Mouse (Mus musculus) neural tube, embryonic 14.5 days (tissue): ENCODE data around the gene Zfp266. TPM values are rescaled to one million over a fixed set of nuclear protein-coding genes. Genes with fewer than 3 reads are reported as not detected.
"Not testable (repeated sequence)": the region's sequence is repeated elsewhere in the genome, so short reads cannot be mapped to it uniquely, and the experiment has no call there.

Experiments used
- ATAC-seq: fragments of 200-750 bp; cut with Nextera tagmentation; 2 replicates; pipeline ENCODE4 v1.8.0; 2017; ENCODE audit warnings: low read depth, mild to moderate bottlenecking, moderate TSS enrichment, moderate library complexity
- H3K27ac ChIP-seq: fragments of 300-500 bp; sonication (generic); 2 replicates; pipeline ENCODE4 v1.5.1; 2014; ENCODE audit warnings: low read depth, mild to moderate bottlenecking, control low read depth, low read length, moderate library complexity, mixed read lengths
- H3K27me3 ChIP-seq: fragments of 300-500 bp; sonication (generic); 2 replicates; pipeline ENCODE4 v1.6.1; 2014; ENCODE audit warnings: low read length; ENCODE audit not compliant: control insufficient read depth, insufficient read depth
- H3K36me3 ChIP-seq: fragments of 300-500 bp; sonication (generic); 2 replicates; pipeline ENCODE4 v1.6.1; 2014; ENCODE audit warnings: low read length, mixed read lengths; ENCODE audit not compliant: control insufficient read depth, insufficient read depth
- H3K4me1 ChIP-seq: fragments of 300-500 bp; sonication (generic); 2 replicates; pipeline ENCODE4 v1.6.1; 2014; ENCODE audit warnings: low read length; ENCODE audit not compliant: control insufficient read depth, insufficient read depth
- H3K4me2 ChIP-seq: fragments of 300-500 bp; sonication (generic); 2 replicates; pipeline ENCODE4 v1.6.1; 2014; ENCODE audit warnings: mild to moderate bottlenecking, low read depth, low read length, control low read depth
- H3K4me3 ChIP-seq: fragments of 300-500 bp; sonication (generic); 2 replicates; pipeline ENCODE4 v1.5.1; 2014; ENCODE audit warnings: low read depth, low read length, control low read depth, mixed read lengths
- H3K9ac ChIP-seq: fragments of 300-500 bp; sonication (generic); replicated peaks from 2 replicates; pipeline ENCODE4 v1.6.1; 2014; ENCODE audit warnings: low read depth, mild to moderate bottlenecking, control low read depth, low read length, mixed read lengths
- H3K9me3 ChIP-seq: fragments of 300-500 bp; sonication (generic); 2 replicates; pipeline ENCODE4 v1.6.1; 2016; ENCODE audit warnings: low read length; ENCODE audit not compliant: control insufficient read depth
- WGBS: fragments of 180-500 bp; shearing (Covaris S2); extraction: QIAGEN DNeasy Blood & Tissue Kit; methylation state at CpG from one replicate; pipeline ENCODE4 v1.1.7; 2014; 5-methylcytosine and 5-hydroxymethylcytosine counted together
- polyA plus RNA-seq: library from polyadenylated mRNA; unstranded; fragments of >200 nt; fragmentation: Nextera tagmentation; extraction: Ambion mirVana; gene quantifications from 2 replicates; pipeline ENCODE4 v1.2.1, GENCODE M21; 2014

Gene Zfp266
- polyA plus RNA-seq: 88.0 and 115 TPM in 2 replicates

- Histone ChIP-seq H3K27me3 (no peaks in the 10 kb centered on the region), H3K4me2 (peak within 1 kb of the TSS; percentile 85), H3K27ac (peak within 1 kb of the TSS; percentile 97), H3K36me3 (no peaks in the 10 kb centered on the region), H3K9me3 (no peaks in the 10 kb centered on the region), H3K4me1 (peaks cover 22% of the 10 kb centered on the region), H3K4me3 (peak within 1 kb of the TSS; percentile 88), H3K9ac (peak within 1 kb of the TSS; percentile 91)
- WGBS: under 1% methylated on average over 46 of the region's 46 CpGs
- ATAC-seq: peak; percentile 93
Observed at GRCm38 (mm10) chr9:20521306-20521957, at the start of gene Zfp266. TSS of gene Zfp266 (minus strand) at chr9:20521417.

GRCm38 (mm10) chr9:20565326-20566030 lies 44.3 kb upstream of the Zfp266 start:
- 80% methylated on average over 3 of the region's 3 CpGs for WGBS
- not testable (repeated sequence) for H3K4me1 ChIP-seq, H3K4me2 ChIP-seq, H3K36me3 ChIP-seq, ATAC-seq, H3K9me3 ChIP-seq, H3K9ac ChIP-seq, H3K27me3 ChIP-seq, H3K4me3 ChIP-seq, H3K27ac ChIP-seq

GRCm38 (mm10) chr9:20562177-20562576 lies 41.0 kb upstream of the Zfp266 start:
- ATAC-seq: no peak
- Histone ChIP-seq H3K27me3 (no peaks in the 10 kb centered on the region), H3K9ac (no peak overlapping the region), H3K4me2 (no peak overlapping the region), H3K4me3 (no peak overlapping the region), H3K36me3 (no peaks in the 10 kb centered on the region), H3K27ac (no peak overlapping the region), H3K9me3 (no peaks in the 10 kb centered on the region), H3K4me1 (no peaks in the 10 kb centered on the region)
- WGBS: 84% methylated on average over 5 of the region's 5 CpGs

GRCm38 (mm10) chr9:20552698-20553097 lies 31.5 kb upstream of the Zfp266 start:
- no peaks in the 10 kb centered on the region for H3K36me3 ChIP-seq
- no peak overlapping the region for H3K9ac ChIP-seq
- H3K27me3 ChIP-seq: no peaks in the 10 kb centered on the region
- no peak overlapping the region for H3K4me3 ChIP-seq
- 57% methylated on average over 1 of the region's 1 CpGs for WGBS
- no peak for ATAC-seq
- no peaks in the 10 kb centered on the region for H3K9me3 ChIP-seq
- H3K4me2 ChIP-seq: no peak overlapping the region
- no peaks in the 10 kb centered on the region for H3K4me1 ChIP-seq
- H3K27ac ChIP-seq: no peak overlapping the region

GRCm38 (mm10) chr9:20551781-20552275 lies 30.6 kb upstream of the Zfp266 start:
- no peaks in the 10 kb centered on the region for H3K27me3 ChIP-seq
- no peaks in the 10 kb centered on the region for H3K4me1 ChIP-seq
- no peaks in the 10 kb centered on the region for H3K36me3 ChIP-seq
- 62% methylated on average over 5 of the region's 5 CpGs for WGBS
- H3K4me2 ChIP-seq: no peak overlapping the region
- no peak for ATAC-seq
- no peak overlapping the region for H3K4me3 ChIP-seq
- H3K9me3 ChIP-seq: no peaks in the 10 kb centered on the region
- H3K27ac ChIP-seq: no peak overlapping the region
- no peak overlapping the region for H3K9ac ChIP-seq

- Histone ChIP-seq H3K4me1 (no peaks in the 10 kb centered on the region), H3K9me3 (no peaks in the 10 kb centered on the region), H3K9ac (peak overlapping the region; percentile 59), H3K4me3 (peak overlapping the region; percentile 35), H3K36me3 (no peaks in the 10 kb centered on the region), H3K27ac (peak overlapping the region; percentile 90), H3K27me3 (no peaks in the 10 kb centered on the region), H3K4me2 (peak overlapping the region; percentile 78)
- 25% methylated on average over 8 of the region's 8 CpGs for WGBS
- ATAC-seq: 0 out of 2 replicates have a peak, but pooled peaks have one; percentile 12
Observed at GRCm38 (mm10) chr9:20545151-20545550, 23.9 kb upstream of the Zfp266 start.

GRCm38 (mm10) chr9:20544070-20544821 lies 23.0 kb upstream of the Zfp266 start:
- Histone ChIP-seq H3K4me1 (no peaks in the 10 kb centered on the region), H3K36me3 (no peaks in the 10 kb centered on the region), H3K9ac (peak overlapping the region; percentile 59), H3K9me3 (no peaks in the 10 kb centered on the region), H3K27me3 (no peaks in the 10 kb centered on the region), H3K4me2 (peak overlapping the region; percentile 78), H3K27ac (peak overlapping the region; percentile 90), H3K4me3 (peak overlapping the region; percentile 35)
- 1% methylated on average over 43 of the region's 43 CpGs for WGBS
- peak; percentile 98 for ATAC-seq

- Histone ChIP-seq H3K27me3 (no peaks in the 10 kb centered on the region), H3K36me3 (no peaks in the 10 kb centered on the region), H3K27ac (peak overlapping the region; percentile 90; the same call in 1 of the 2 replicates), H3K4me3 (no peak overlapping the region), H3K9me3 (no peaks in the 10 kb centered on the region), H3K9ac (no peak overlapping the region), H3K4me2 (no peak overlapping the region; the same call in 1 of the 2 replicates), H3K4me1 (no peaks in the 10 kb centered on the region)
- ATAC-seq: no peak
- WGBS: 32% methylated on average over 6 of the region's 6 CpGs
Observed at GRCm38 (mm10) chr9:20543496-20543895, 22.3 kb upstream of the Zfp266 start.
